Comparison of ENCODE assay signal across 21 mouse cellular contexts in genomic region chr10:78216376-78217083, GRCm38 (mm10). TPM values are rescaled to one million over a fixed set of nuclear protein-coding genes. Genes with fewer than 3 reads are reported as not detected.
A peak's percentile ranks its signal among the peaks of the same experiment; 100 is the strongest.
DNase-seq lines count a peak whose midpoint lies in the region; ATAC-seq and TF ChIP-seq lines count a peak whose summit lies in the region.
"Had no signal": no experiment of that assay in that cellular context is flagged by ENCODE, and none has a peak within 500 bp of the region (broad histone marks: within the 10 kb centered on the region; RNA-seq: fewer than 3 reads in every experiment).

No protein-coding gene starts in this region.

- H3K27ac ChIP-seq in liver, embryonic 15.5 days (replicated peaks) = peak overlapping the region; percentile 84
- no peak overlapping the region for H3K27ac ChIP-seq in layer of hippocampus, adult 2 months
- H3K27ac ChIP-seq in hindbrain, embryonic 14.5 days = no peak overlapping the region
- H3K27ac ChIP-seq: embryonic facial prominence, embryonic 10.5 days; gastrocnemius, adult 2 months; hindbrain, embryonic 10.5 days; kidney, postnatal 0 days; left cerebral cortex, adult 2 months had no signal

- peak overlapping the region; percentile 55 for H3K4me2 ChIP-seq in liver, embryonic 15.5 days
- no peak overlapping the region for H3K4me2 ChIP-seq in hindbrain, embryonic 14.5 days (replicated peaks)
- H3K4me2 ChIP-seq: lung, embryonic 14.5 days had no signal

- peaks cover 100% of the 10 kb centered on the region for H3K36me3 ChIP-seq in erythroblast, embryonic 14.5 days (ENCODE audit: control insufficient read depth)
- peaks cover 100% of the 10 kb centered on the region for H3K36me3 ChIP-seq in liver, embryonic 15.5 days (replicated peaks)
- peaks cover 90% of the 10 kb centered on the region for H3K36me3 ChIP-seq in hindbrain, embryonic 14.5 days (replicated peaks; ENCODE audit: control insufficient read depth, insufficient read depth)

- H3K9ac ChIP-seq in liver, embryonic 15.5 days = no peak overlapping the region; the same call in 1 of the 2 replicates
- no peak overlapping the region for H3K9ac ChIP-seq in hindbrain, embryonic 14.5 days
- H3K9ac ChIP-seq: forebrain, postnatal 0 days; lung, embryonic 14.5 days had no signal

- H3K4me1 ChIP-seq in erythroblast, embryonic 14.5 days (ENCODE audit: control insufficient read depth) = peaks cover 74% of the 10 kb centered on the region
- peaks cover 72% of the 10 kb centered on the region for H3K4me1 ChIP-seq in liver, embryonic 15.5 days (replicated peaks)
- H3K4me1 ChIP-seq in hindbrain, embryonic 14.5 days (replicated peaks; ENCODE audit: control insufficient read depth, insufficient read depth, low read length) = no peaks in the 10 kb centered on the region
- H3K4me1 ChIP-seq: embryonic facial prominence, embryonic 10.5 days; hindbrain, embryonic 10.5 days had no signal

- peak overlapping the region; percentile 43 for H3K4me3 ChIP-seq in erythroblast, embryonic 14.5 days (replicated peaks)
- H3K4me3 ChIP-seq in liver, embryonic 15.5 days (replicated peaks) = no peak overlapping the region
- H3K4me3 ChIP-seq in layer of hippocampus, adult 2 months = no peak overlapping the region
- no peak overlapping the region for H3K4me3 ChIP-seq in hindbrain, embryonic 14.5 days (replicated peaks; ENCODE audit: low read length)
- H3K4me3 ChIP-seq: embryonic facial prominence, embryonic 10.5 days; gastrocnemius, adult 2 months; hindbrain, embryonic 10.5 days; left cerebral cortex, adult 2 months had no signal

- peaks cover 5% of the 10 kb centered on the region for H3K9me3 ChIP-seq in erythroblast, embryonic 14.5 days (ENCODE audit: control insufficient read depth, low read length)
- no peaks in the 10 kb centered on the region for H3K9me3 ChIP-seq in liver, embryonic 15.5 days (replicated peaks)
- no peaks in the 10 kb centered on the region for H3K9me3 ChIP-seq in hindbrain, embryonic 14.5 days (ENCODE audit: control insufficient read depth, low read length)
- H3K9me3 ChIP-seq: embryonic facial prominence, embryonic 10.5 days; hindbrain, embryonic 10.5 days had no signal

- no peaks in the 10 kb centered on the region for H3K27me3 ChIP-seq in erythroblast, embryonic 14.5 days (ENCODE audit: control insufficient read depth)
- no peaks in the 10 kb centered on the region for H3K27me3 ChIP-seq in liver, embryonic 15.5 days
- no peaks in the 10 kb centered on the region for H3K27me3 ChIP-seq in hindbrain, embryonic 14.5 days (ENCODE audit: control insufficient read depth, insufficient read depth, low read length)

- peak; percentile 100 for ATAC-seq in liver, embryonic 15.5 days (ENCODE audit: insufficient read depth)
- no peak for ATAC-seq in hindbrain, embryonic 14.5 days (ENCODE audit: low FRiP score)
- ATAC-seq: forebrain, postnatal 0 days; inflammation-experienced regulatory T-cells, adult 6 months; midbrain, embryonic 16.5 days had no signal

- 35% methylated on average over 6 of the region's 6 CpGs for WGBS in liver, embryonic 15.5 days (ENCODE audit: insufficient replicate concordance)
- 84% methylated on average over 6 of the region's 6 CpGs for WGBS in hindbrain, embryonic 14.5 days

- TF ChIP-seq CTCF in layer of hippocampus, adult 2 months (conservative IDR thresholded peaks at IDR 0.05) = no peak

- DNase-seq in c-Kit-negative CD71-positive TER-119-positive erythroid progenitor cells, embryonic 14.5 days (ENCODE audit: low read depth, low spot score) = peak; percentile 66
- peak; percentile 36 to 77 for DNase-seq in spleen, postnatal 10 days (ENCODE audit: low spot score in 2 of 2)
- DNase-seq in ovary, adult 18-20 months (ENCODE audit: low spot score) = no peak
- no peak for DNase-seq in layer of hippocampus, adult 2 months (ENCODE audit: low spot score in 2 of 2)
- no peak for DNase-seq in urinary bladder, postnatal 4 days (ENCODE audit: low spot score in 2 of 2)
- no peak for DNase-seq in hindbrain, embryonic 14.5 days (ENCODE audit: low spot score)
- DNase-seq: cerebellum, adult 11-12 months; cerebellum, postnatal 36 days; forebrain, postnatal 0 days; gastrocnemius, adult 2 months; lung, embryonic 14.5 days; right cerebral cortex, adult 18-20 months; thymus, postnatal 25 days had no signal

RNA-seq across cellular contexts. Expression of gene Trappc10, which starts 27.9 kb away (rescaled TPM):
- 3.7 and 5.3 TPM in 2 replicates for polyA plus RNA-seq in erythroblast, embryonic 14.5 days (2012)
- 15.7 and 15.9 TPM in 2 replicates for polyA plus RNA-seq in liver, embryonic 15.5 days (2015; fragmentation: Nextera tagmentation; extraction: Ambion mirVana)
- total RNA-seq in layer of hippocampus, adult 2 months (2021) = 10 to 100 TPM; 83.4 to 84.1 TPM
- 35.5 and 39.7 TPM in 2 replicates for polyA plus RNA-seq in hindbrain, embryonic 14.5 days (2014; fragmentation: Nextera tagmentation; extraction: Ambion mirVana)

RNA-seq across cellular contexts. Expression of gene Pwp2, which starts 31.6 kb away (rescaled TPM):
- polyA plus RNA-seq in erythroblast, embryonic 14.5 days (2012) = 0.26 and 0.38 TPM in 2 replicates
- 10.5 and 11.4 TPM in 2 replicates for polyA plus RNA-seq in liver, embryonic 15.5 days (2015; fragmentation: Nextera tagmentation; extraction: Ambion mirVana)
- 10 to 100 TPM; 19.7 to 19.9 TPM for total RNA-seq in layer of hippocampus, adult 2 months (2021)
- 13.5 and 15.8 TPM in 2 replicates for polyA plus RNA-seq in hindbrain, embryonic 14.5 days (2014; fragmentation: Nextera tagmentation; extraction: Ambion mirVana)

RNA-seq across cellular contexts. Expression of gene D10Jhu81e, which starts 46.9 kb away (rescaled TPM):
- 6.8 and 7.7 TPM in 2 replicates for polyA plus RNA-seq in erythroblast, embryonic 14.5 days (2012)
- 18.4 and 19.3 TPM in 2 replicates for polyA plus RNA-seq in liver, embryonic 15.5 days (2015; fragmentation: Nextera tagmentation; extraction: Ambion mirVana)
- total RNA-seq in layer of hippocampus, adult 2 months (2021) = 100 to 1,000 TPM; 124 to 134 TPM
- polyA plus RNA-seq in hindbrain, embryonic 14.5 days (2014; fragmentation: Nextera tagmentation; extraction: Ambion mirVana) = 17.3 and 22.0 TPM in 2 replicates

Comparison
In these comparisons a context has a peak if more than half of its experiments do, and no peak if none do; other contexts are left out.
1. DNase-seq: peak in c-Kit-negative CD71-positive TER-119-positive erythroid progenitor cells, embryonic 14.5 days (single experiment) and spleen, postnatal 10 days (2 of 2); none in ovary, adult 18-20 months (single experiment), layer of hippocampus, adult 2 months (0 of 2), urinary bladder, postnatal 4 days (0 of 2) and hindbrain, embryonic 14.5 days (single experiment).